Mouse (Mus musculus): ENCODE measurements around the gene Fndc3b. TPM values are rescaled to one million over a fixed set of nuclear protein-coding genes. Genes with fewer than 3 reads are reported as not detected.

Gene Fndc3b
- polyA plus RNA-seq, 1 experiment = 130 TPM

DNA sequence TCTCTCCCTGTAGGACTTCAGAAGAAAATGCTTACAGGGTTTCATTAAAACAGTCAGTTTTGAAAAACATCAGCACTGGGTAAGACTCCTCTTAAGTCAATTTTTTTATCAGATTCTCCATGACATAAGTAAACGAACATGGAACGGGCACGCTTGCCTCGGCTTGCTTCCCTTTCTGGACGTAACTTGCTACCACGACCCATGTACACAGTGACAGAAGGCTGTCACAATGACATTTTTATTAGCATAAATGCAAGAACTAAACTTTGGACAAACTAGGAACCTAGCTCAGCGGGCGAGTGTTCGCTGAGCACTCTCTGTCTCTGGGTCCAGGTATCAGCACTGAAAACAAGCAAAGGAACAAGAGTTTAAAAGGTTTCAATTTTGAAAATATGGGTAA is 136.9 kb downstream of the Fndc3b start:
- H3K4me1 ChIP-seq (ENCODE audit: control insufficient read depth, insufficient read depth, low read length) = peaks cover 3% of the 10 kb centered on the region; the same call in 1 of the 2 replicates
- TF ChIP-seq CTCF (IDR thresholded peaks at IDR 0.05; ENCODE audit: borderline replicate concordance, insufficient read depth, low read length) (no peak), POLR2A (IDR thresholded peaks at IDR 0.05; ENCODE audit: low read depth, low read length) (no peak)
- no peak overlapping the region for H3K4me3 ChIP-seq (ENCODE audit: insufficient read depth, low read length)
- H3K27ac ChIP-seq (ENCODE audit: insufficient read depth, low read length) = no peak overlapping the region

DNA sequence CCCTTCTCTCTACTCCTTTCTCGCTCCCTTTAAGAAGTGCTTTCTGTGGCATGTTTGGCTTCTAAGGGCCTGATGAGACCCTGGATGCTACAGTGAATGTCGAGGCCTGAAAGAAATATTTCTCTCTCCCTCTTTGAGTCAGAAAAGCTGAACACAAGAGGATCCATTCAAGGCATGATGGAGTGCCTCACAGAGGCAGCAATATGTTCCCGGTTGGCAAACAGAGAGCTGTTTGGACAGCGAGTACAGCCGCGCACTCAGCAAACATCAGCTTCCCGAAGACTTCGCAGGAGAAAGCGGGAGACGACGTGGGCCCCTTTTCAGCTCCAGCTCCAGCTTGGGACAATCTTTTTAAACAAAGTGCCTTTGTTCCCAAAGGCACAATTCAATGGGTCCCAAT is 137.6 kb downstream of the Fndc3b start:
- Histone ChIP-seq H3K27ac (ENCODE audit: insufficient read depth, low read length) (no peak overlapping the region), H3K4me1 (ENCODE audit: control insufficient read depth, insufficient read depth, low read length) (peaks cover 3% of the 10 kb centered on the region; the same call in 1 of the 2 replicates), H3K4me3 (ENCODE audit: insufficient read depth, low read length) (no peak overlapping the region)
- no peak for TF ChIP-seq POLR2A (IDR thresholded peaks at IDR 0.05; ENCODE audit: low read depth, low read length)
- no peak for TF ChIP-seq CTCF (IDR thresholded peaks at IDR 0.05; ENCODE audit: borderline replicate concordance, insufficient read depth, low read length)

DNA sequence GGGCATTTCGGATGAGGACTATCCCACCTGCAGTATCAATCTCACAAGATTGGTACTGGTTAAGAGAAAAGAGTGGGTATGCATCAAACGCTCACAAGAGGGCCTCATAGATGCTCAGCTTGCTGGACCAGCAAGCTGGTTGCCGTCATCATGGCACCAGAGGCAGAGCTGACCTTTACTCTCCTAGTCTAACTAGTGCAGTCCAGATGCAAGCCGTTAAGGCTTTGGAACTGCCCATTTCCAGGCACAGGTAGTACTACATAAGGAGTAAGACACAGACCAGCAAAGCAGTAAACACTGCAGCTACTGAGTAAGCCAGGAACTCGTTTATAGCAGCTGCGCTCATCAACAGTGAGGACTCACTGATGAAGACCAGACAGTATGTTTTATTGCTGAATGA is 138.8 kb downstream of the Fndc3b start:
- no peak overlapping the region for H3K4me3 ChIP-seq (ENCODE audit: insufficient read depth, low read length)
- no peak overlapping the region for H3K27ac ChIP-seq (ENCODE audit: insufficient read depth, low read length)
- no peak for TF ChIP-seq CTCF (IDR thresholded peaks at IDR 0.05; ENCODE audit: borderline replicate concordance, insufficient read depth, low read length)
- H3K4me1 ChIP-seq (ENCODE audit: control insufficient read depth, insufficient read depth, low read length) = peaks cover 3% of the 10 kb centered on the region; the same call in 1 of the 2 replicates

DNA sequence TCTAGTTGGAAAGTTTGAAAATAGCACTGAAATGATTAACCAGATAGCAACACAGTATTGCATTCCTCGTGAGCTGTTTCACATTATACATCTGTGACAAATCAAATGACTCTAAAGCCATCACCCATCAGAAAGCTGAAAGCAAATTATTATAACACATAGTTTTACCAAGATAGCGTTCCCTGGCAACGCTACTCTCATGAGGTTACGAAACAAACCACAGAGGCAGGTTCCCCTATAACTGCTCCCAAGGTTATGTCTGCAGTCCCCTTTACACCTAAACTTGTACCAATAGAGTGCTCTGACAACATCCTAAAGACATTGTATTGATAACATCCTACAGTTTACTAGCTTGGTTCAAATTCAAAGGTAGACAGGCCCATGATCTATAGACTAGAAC is 145.8 kb downstream of the Fndc3b start:
- TF ChIP-seq CTCF (IDR thresholded peaks at IDR 0.05; ENCODE audit: borderline replicate concordance, insufficient read depth, low read length) = no peak
- TF ChIP-seq POLR2A (IDR thresholded peaks at IDR 0.05; ENCODE audit: low read depth, low read length) = no peak
- H3K4me1 ChIP-seq (ENCODE audit: control insufficient read depth, insufficient read depth, low read length) = peaks cover 15% of the 10 kb centered on the region
- no peak overlapping the region for H3K4me3 ChIP-seq (ENCODE audit: insufficient read depth, low read length)
- H3K27ac ChIP-seq (ENCODE audit: insufficient read depth, low read length) = no peak overlapping the region; the same call in 1 of the 2 replicates

DNA sequence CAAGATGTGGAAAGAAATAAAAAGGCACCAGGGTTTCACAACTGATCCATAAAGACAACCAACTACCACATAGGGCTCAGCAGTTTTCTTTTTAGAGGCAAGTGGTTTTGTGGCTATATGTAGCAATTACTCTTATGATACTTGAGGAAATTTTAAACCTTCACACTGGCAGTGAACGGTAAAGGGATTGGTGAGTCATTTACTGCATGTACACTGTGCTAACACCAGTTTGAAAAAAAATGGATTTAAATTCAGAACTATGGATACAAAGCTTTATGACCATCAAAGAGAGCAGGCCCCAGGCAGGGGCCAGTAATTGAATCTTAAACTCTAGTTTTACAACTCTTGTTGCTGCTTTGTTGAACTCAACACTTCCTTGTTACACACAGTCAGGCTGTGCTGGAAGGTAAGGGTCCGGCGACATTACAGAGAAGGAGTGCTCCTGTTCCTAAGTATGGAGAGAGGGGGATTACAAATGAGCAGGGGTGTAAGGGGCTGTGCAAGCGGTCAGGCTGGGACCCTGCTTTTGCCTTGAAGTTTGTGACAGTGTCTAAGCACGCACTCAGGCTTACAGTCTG is 148.0 kb downstream of the Fndc3b start:
- TF ChIP-seq CTCF (IDR thresholded peaks at IDR 0.05; ENCODE audit: borderline replicate concordance, insufficient read depth, low read length) (no peak), POLR2A (IDR thresholded peaks at IDR 0.05; ENCODE audit: low read depth, low read length) (no peak)
- H3K4me3 ChIP-seq (ENCODE audit: insufficient read depth, low read length) = no peak overlapping the region
- H3K27ac ChIP-seq (ENCODE audit: insufficient read depth, low read length) = peak overlapping the region; percentile 30; the same call in 1 of the 2 replicates
- H3K4me1 ChIP-seq (ENCODE audit: control insufficient read depth, insufficient read depth, low read length) = peaks cover 15% of the 10 kb centered on the region

DNA sequence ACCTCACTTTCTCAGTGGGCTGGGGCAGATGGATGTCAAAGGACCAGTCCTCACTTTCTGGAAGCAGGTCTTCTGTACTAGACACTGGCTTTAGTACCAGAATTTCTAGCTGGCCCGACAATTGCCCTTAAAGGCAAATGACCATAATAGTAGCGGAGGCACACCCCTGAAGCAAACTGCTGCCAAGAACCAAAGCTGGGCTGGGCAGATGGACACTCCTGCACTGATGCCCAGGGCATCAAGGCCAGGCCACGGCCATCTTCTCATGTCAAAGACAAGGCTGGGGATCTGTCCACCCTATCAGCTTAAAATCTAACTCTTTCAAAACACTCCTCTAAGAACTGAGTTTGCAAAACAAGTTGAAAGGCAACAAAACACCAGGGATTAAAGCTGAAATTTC is 148.6 kb downstream of the Fndc3b start:
- Histone ChIP-seq H3K4me1 (ENCODE audit: control insufficient read depth, insufficient read depth, low read length) (peaks cover 15% of the 10 kb centered on the region), H3K4me3 (ENCODE audit: insufficient read depth, low read length) (no peak overlapping the region), H3K27ac (ENCODE audit: insufficient read depth, low read length) (no peak overlapping the region)
- TF ChIP-seq CTCF (IDR thresholded peaks at IDR 0.05; ENCODE audit: borderline replicate concordance, insufficient read depth, low read length) = no peak
- no peak for TF ChIP-seq POLR2A (IDR thresholded peaks at IDR 0.05; ENCODE audit: low read depth, low read length)

DNA sequence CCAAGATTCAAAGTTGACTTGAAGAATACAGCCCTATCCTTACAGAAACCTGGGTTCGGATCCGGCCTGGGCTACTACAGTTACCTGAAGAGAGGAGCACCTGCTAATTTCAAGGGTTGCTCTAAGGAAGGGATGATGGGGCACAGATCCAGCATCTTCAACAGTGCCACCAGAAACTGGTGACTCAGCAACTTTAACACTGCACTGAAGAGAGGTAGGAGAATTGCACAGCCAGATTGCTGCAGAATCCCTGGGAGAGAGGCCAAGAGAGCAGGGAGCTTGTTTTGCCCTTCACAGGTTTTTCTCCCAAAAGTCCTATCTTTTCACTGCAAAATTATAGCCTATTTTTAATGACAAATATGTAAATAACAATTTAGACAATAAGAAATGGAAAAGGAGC is 149.2 kb downstream of the Fndc3b start:
- H3K27ac ChIP-seq (ENCODE audit: insufficient read depth, low read length) = no peak overlapping the region

DNA sequence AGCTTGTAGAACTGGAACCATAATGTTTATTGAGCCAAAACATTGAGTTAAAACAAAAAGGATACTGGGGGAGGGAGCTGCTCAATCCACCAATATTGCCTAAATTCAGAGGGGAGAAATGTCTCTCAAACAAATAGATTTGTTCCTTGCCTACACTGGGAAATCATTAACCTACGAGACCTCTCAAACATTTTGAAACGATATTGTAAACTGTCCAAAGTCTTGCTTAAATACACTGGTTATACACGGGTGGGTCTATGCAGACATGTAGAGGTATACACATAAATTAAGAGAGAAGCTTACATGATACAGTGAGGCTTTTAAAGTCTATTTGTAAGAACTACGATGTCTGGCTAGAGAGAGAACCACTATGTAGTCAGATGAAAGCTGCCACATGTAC is 151.8 kb downstream of the Fndc3b start:
- Histone ChIP-seq H3K27ac (ENCODE audit: insufficient read depth, low read length) (no peak overlapping the region), H3K4me3 (ENCODE audit: insufficient read depth, low read length) (no peak overlapping the region), H3K4me1 (ENCODE audit: control insufficient read depth, insufficient read depth, low read length) (peaks cover 2% of the 10 kb centered on the region; the same call in 1 of the 2 replicates)
- TF ChIP-seq CTCF (IDR thresholded peaks at IDR 0.05; ENCODE audit: borderline replicate concordance, insufficient read depth, low read length) (no peak), POLR2A (IDR thresholded peaks at IDR 0.05; ENCODE audit: low read depth, low read length) (no peak)

More for the DNA sequence above, 149.2 kb downstream of the Fndc3b start:
- Histone ChIP-seq H3K4me3 (ENCODE audit: insufficient read depth, low read length) (no peak overlapping the region), H3K4me1 (ENCODE audit: control insufficient read depth, insufficient read depth, low read length) (peaks cover 15% of the 10 kb centered on the region)
- no peak for TF ChIP-seq CTCF (IDR thresholded peaks at IDR 0.05; ENCODE audit: borderline replicate concordance, insufficient read depth, low read length)
- no peak for TF ChIP-seq POLR2A (IDR thresholded peaks at IDR 0.05; ENCODE audit: low read depth, low read length)

DNA sequence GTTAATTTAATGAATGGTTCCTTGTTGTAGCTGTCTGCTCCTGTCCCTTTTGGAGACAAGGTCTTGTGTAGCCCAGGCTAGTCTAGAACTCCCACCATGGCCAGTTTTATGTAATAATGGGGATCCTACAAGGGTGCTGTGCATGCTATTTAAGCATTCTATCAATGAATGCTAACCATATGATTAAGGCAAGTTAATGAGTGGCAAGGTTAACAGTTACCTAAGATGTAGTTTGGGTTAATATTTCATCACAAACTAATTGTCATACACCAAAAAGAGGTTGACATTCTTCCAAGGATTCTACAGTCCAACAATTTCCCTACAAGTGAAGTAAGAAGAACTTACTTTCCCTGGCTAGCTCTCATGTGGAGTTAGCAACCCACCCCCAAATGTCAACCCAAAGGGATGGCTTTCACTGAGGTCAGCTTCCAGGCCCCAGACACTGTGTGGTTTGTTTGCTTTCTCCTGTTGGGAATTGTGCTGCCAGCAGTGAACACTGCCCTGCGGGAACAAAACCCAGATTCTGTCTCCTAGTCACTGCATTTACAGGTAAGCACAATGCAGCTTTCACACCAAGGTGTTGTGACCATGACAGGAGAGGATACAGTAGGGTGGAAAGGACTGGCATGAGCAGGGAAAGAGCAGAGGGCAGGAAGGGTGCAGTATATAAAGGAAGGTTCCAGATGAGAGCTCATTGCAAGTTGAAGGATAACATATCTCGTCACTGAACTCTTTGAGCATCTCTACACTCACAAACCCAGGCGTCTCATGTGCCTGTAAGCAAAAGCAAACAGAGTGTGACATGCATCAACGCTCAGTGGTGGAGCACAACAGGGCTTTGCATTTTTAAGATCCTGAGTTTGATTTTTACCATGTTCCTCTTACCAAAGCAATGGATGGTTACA is 153.8 kb downstream of the Fndc3b start:
- no peaks in the 10 kb centered on the region for H3K4me1 ChIP-seq (ENCODE audit: control insufficient read depth, insufficient read depth, low read length)
- H3K4me3 ChIP-seq (ENCODE audit: insufficient read depth, low read length) = no peak overlapping the region
- H3K27ac ChIP-seq (ENCODE audit: insufficient read depth, low read length) = no peak overlapping the region
- no peak for TF ChIP-seq CTCF (IDR thresholded peaks at IDR 0.05; ENCODE audit: borderline replicate concordance, insufficient read depth, low read length)
- TF ChIP-seq POLR2A (IDR thresholded peaks at IDR 0.05; ENCODE audit: low read depth, low read length) = no peak

DNA sequence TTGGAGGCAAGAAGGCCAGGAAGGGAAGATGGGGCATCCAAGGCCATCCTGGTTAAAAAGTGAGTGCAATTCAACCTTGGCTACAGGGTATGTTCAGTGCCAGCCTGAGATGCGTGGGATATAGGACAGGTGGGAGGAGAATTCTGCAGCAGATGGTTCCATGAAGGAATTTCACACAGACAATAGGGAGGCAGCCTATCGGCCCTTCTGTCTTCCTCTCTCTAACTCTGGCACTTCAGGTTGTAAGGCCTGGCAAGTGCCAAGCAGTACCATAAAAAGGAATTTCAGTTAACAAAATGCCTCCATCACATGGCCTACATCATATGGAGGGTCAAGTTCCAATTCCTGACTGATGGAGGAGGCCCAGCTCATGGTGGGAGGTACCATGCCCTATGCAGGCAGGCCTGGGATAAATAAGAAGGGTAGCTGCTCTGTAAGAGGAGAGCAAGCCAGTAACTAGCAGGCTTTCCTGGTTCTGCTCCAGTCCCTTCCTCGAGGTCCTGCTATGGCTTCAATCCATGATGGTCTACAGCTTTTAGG is 155.6 kb downstream of the Fndc3b start:
- Histone ChIP-seq H3K4me1 (ENCODE audit: control insufficient read depth, insufficient read depth, low read length) (no peaks in the 10 kb centered on the region), H3K4me3 (ENCODE audit: insufficient read depth, low read length) (no peak overlapping the region), H3K27ac (ENCODE audit: insufficient read depth, low read length) (no peak overlapping the region)
- TF ChIP-seq POLR2A (IDR thresholded peaks at IDR 0.05; ENCODE audit: low read depth, low read length) (no peak), CTCF (IDR thresholded peaks at IDR 0.05; ENCODE audit: borderline replicate concordance, insufficient read depth, low read length) (no peak)

Measured in embryonic fibroblast, embryonic 13.5 days (primary cell).